Comparison of ENCODE assay signal across 8 mouse cellular contexts in genomic region chr5:140505208-140505780, GRCm38 (mm10). TPM values are rescaled to one million over a fixed set of nuclear protein-coding genes. Genes with fewer than 3 reads are reported as not detected.
DNase-seq lines count a peak whose midpoint lies in the region; ATAC-seq and TF ChIP-seq lines count a peak whose summit lies in the region.

Chst12 (plus strand) TSS chr5:140505550.

- H3K4me3 ChIP-seq in embryonic facial prominence, embryonic 14.5 days (ENCODE audit: low read depth, low read length), result peak within 1 kb of the TSS; percentile 50
- peak within 1 kb of the TSS; percentile 75 for H3K4me3 ChIP-seq in heart, adult 2 months
- H3K4me3 ChIP-seq in limb, embryonic 13.5 days, result peak within 1 kb of the TSS; percentile 68
- peak within 1 kb of the TSS; percentile 61 for H3K4me3 ChIP-seq in midbrain, embryonic 16.5 days (ENCODE audit: low read depth, low read length)

- peak; percentile 21; the same call in 1 of the 2 replicates for TF ChIP-seq CTCF in heart, adult 2 months (IDR thresholded peaks at IDR 0.05)

- 0% methylated on average over 30 of the region's 38 CpGs for WGBS in embryonic facial prominence, embryonic 14.5 days
- WGBS in heart, adult 2 months, result under 1% methylated on average over 38 of the region's 38 CpGs
- under 1% methylated on average over 35 of the region's 38 CpGs for WGBS in limb, embryonic 13.5 days
- WGBS in midbrain, embryonic 16.5 days, result 0% methylated on average over 38 of the region's 38 CpGs

- no peaks in the 10 kb centered on the region for H3K79me2 ChIP-seq in heart, adult 2 months (replicated peaks; ENCODE audit: control insufficient read depth, insufficient read depth, low read length)

- H3K4me1 ChIP-seq in embryonic facial prominence, embryonic 14.5 days (ENCODE audit: control insufficient read depth, insufficient read depth, low read length), result peaks cover 33% of the 10 kb centered on the region
- H3K4me1 ChIP-seq in heart, adult 2 months (ENCODE audit: control insufficient read depth, insufficient read depth, low read length), result peaks cover 13% of the 10 kb centered on the region
- H3K4me1 ChIP-seq in limb, embryonic 13.5 days, result peaks cover 66% of the 10 kb centered on the region
- peaks cover 38% of the 10 kb centered on the region for H3K4me1 ChIP-seq in midbrain, embryonic 16.5 days (ENCODE audit: control insufficient read depth, insufficient read depth, low read length)

- peak; percentile 95 for ATAC-seq in embryonic facial prominence, embryonic 14.5 days (ENCODE audit: low read depth)
- peak; percentile 96 for ATAC-seq in limb, embryonic 13.5 days (ENCODE audit: low FRiP score, low read depth)
- ATAC-seq in midbrain, embryonic 16.5 days, result peak; percentile 94

- DNase-seq in 3T3-L1 (ENCODE audit: low read depth, low spot score), result peak; percentile 100
- peak; percentile 98 to 99 for DNase-seq in adrenal gland, postnatal 4 days (ENCODE audit: low spot score in 2 of 2)
- peak; percentile 99 for DNase-seq in embryonic facial prominence, embryonic 14.5 days (ENCODE audit: low spot score)
- peak; percentile 99 for DNase-seq in heart, adult 2 months
- DNase-seq in kidney, adult 8-10 months, result peak; percentile 99
- DNase-seq in spleen, postnatal 10 days (ENCODE audit: low spot score in 2 of 2), result peak; percentile 95 to 99

- no peaks in the 10 kb centered on the region for H3K9me3 ChIP-seq in embryonic facial prominence, embryonic 14.5 days (ENCODE audit: control insufficient read depth, low read length)
- no peaks in the 10 kb centered on the region for H3K9me3 ChIP-seq in limb, embryonic 13.5 days
- H3K9me3 ChIP-seq in midbrain, embryonic 16.5 days (replicated peaks; ENCODE audit: control insufficient read depth, low read length, poor library complexity, severe bottlenecking), result no peaks in the 10 kb centered on the region

- peak within 1 kb of the TSS; percentile 77 for H3K4me2 ChIP-seq in embryonic facial prominence, embryonic 14.5 days (ENCODE audit: low read depth, low read length)
- H3K4me2 ChIP-seq in limb, embryonic 13.5 days (replicated peaks), result peak within 1 kb of the TSS; percentile 95
- H3K4me2 ChIP-seq in midbrain, embryonic 16.5 days (ENCODE audit: low read length), result peak within 1 kb of the TSS; percentile 64

- peak within 1 kb of the TSS; percentile 60 for H3K9ac ChIP-seq in embryonic facial prominence, embryonic 14.5 days (ENCODE audit: low read depth, low read length)
- H3K9ac ChIP-seq in heart, adult 2 months (ENCODE audit: low read depth, low read length), result peak within 1 kb of the TSS; percentile 57
- H3K9ac ChIP-seq in limb, embryonic 13.5 days, result peak within 1 kb of the TSS; percentile 86
- peak within 1 kb of the TSS; percentile 82 for H3K9ac ChIP-seq in midbrain, embryonic 16.5 days (ENCODE audit: low read depth, low read length)

- H3K36me3 ChIP-seq in embryonic facial prominence, embryonic 14.5 days (ENCODE audit: control insufficient read depth, insufficient read depth, low read length), result no peaks in the 10 kb centered on the region
- no peaks in the 10 kb centered on the region for H3K36me3 ChIP-seq in heart, adult 2 months (ENCODE audit: control insufficient read depth, insufficient read depth, low read length)
- no peaks in the 10 kb centered on the region for H3K36me3 ChIP-seq in limb, embryonic 13.5 days
- no peaks in the 10 kb centered on the region for H3K36me3 ChIP-seq in midbrain, embryonic 16.5 days (ENCODE audit: control insufficient read depth, insufficient read depth, low read length)

- TF ChIP-seq POLR2A in heart, adult 2 months (IDR thresholded peaks at IDR 0.05; ENCODE audit: insufficient read depth, low read depth, low read length), result peak; percentile 92

- H3K27me3 ChIP-seq in embryonic facial prominence, embryonic 14.5 days (replicated peaks; ENCODE audit: control insufficient read depth, insufficient read depth, low read length), result no peaks in the 10 kb centered on the region
- no peaks in the 10 kb centered on the region for H3K27me3 ChIP-seq in heart, adult 2 months (ENCODE audit: control insufficient read depth, insufficient read depth, low read length)
- no peaks in the 10 kb centered on the region for H3K27me3 ChIP-seq in limb, embryonic 13.5 days
- peaks cover 3% of the 10 kb centered on the region; the same call in 1 of the 2 replicates for H3K27me3 ChIP-seq in midbrain, embryonic 16.5 days (ENCODE audit: control insufficient read depth, insufficient read depth, low read depth, low read length)

- H3K27ac ChIP-seq in embryonic facial prominence, embryonic 14.5 days (replicated peaks; ENCODE audit: low read depth, low read length), result peak within 1 kb of the TSS; percentile 8; the same call in 1 of the 2 replicates
- peak within 1 kb of the TSS; percentile 76 for H3K27ac ChIP-seq in heart, adult 2 months
- peak within 1 kb of the TSS; percentile 58 for H3K27ac ChIP-seq in limb, embryonic 13.5 days
- peak within 1 kb of the TSS; percentile 69 for H3K27ac ChIP-seq in midbrain, embryonic 16.5 days (ENCODE audit: low read length)

- TF ChIP-seq EP300 in heart, adult 2 months (IDR thresholded peaks at IDR 0.05; ENCODE audit: insufficient read depth, low read depth, low read length), result peak; percentile 59; the same call in 1 of the 2 replicates

- intact Hi-C loops in heart, adult 2 months (cut with DNase I), result no loop called here

RNA-seq across cellular contexts. Expression of gene Chst12, which starts in this region (rescaled TPM):
- 10 to 100 TPM; 11.0 to 11.8 TPM for total RNA-seq in adrenal gland, postnatal 4 days (2021)
- 25.1 and 25.4 TPM in 2 replicates for polyA plus RNA-seq in embryonic facial prominence, embryonic 14.5 days (2014; fragmentation: Nextera tagmentation; extraction: Ambion mirVana)
- total RNA-seq in heart, adult 2 months (2021), result 1 to 10 TPM; 4.5 to 4.8 TPM
- 8.3 and 11.2 TPM in 2 replicates for polyA plus RNA-seq in heart, adult 2 months (2012; rRNA removed)
- polyA plus RNA-seq in limb, embryonic 13.5 days (2015; fragmentation: Nextera tagmentation; extraction: Ambion mirVana), result 20.4 and 21.2 TPM in 2 replicates
- 25.5 and 30.6 TPM in 2 replicates for polyA plus RNA-seq in midbrain, embryonic 16.5 days (2015; fragmentation: Nextera tagmentation; extraction: Ambion mirVana)

Comparison
In these comparisons a context has a peak if more than half of its experiments do, and no peak if none do; other contexts are left out.
1. Peak in every context shown above with its lines: DNase-seq, ATAC-seq, H3K4me3 ChIP-seq and H3K27ac ChIP-seq.
2. H3K27ac ChIP-seq: peak in every context shown above with its lines; median percentile 76 in heart, adult 2 months; 69 in midbrain, embryonic 16.5 days; 58 in limb, embryonic 13.5 days; 8 in embryonic facial prominence, embryonic 14.5 days.